Mouse (Mus musculus) midbrain, embryonic 13.5 days (tissue): ENCODE data around the gene L3mbtl1. TPM values are rescaled to one million over a fixed set of nuclear protein-coding genes. Genes with fewer than 3 reads are reported as not detected.

Experiments used
- ATAC-seq: fragments of 200-750 bp; cut with Nextera tagmentation; 2 replicates; pipeline ENCODE4 v1.8.0; 2017; ENCODE audit warnings: mild to moderate bottlenecking, moderate TSS enrichment, moderate library complexity
- H3K27ac ChIP-seq: fragments of 300-500 bp; sonication (generic); 2 replicates; pipeline ENCODE4 v1.5.1; 2015; ENCODE audit warnings: inconsistent platforms, mild to moderate bottlenecking, moderate library complexity
- H3K27me3 ChIP-seq: fragments of 300-500 bp; sonication (generic); 2 replicates; pipeline ENCODE4 v1.6.1; 2015; ENCODE audit warnings: mild to moderate bottlenecking, inconsistent platforms
- H3K36me3 ChIP-seq: fragments of 300-500 bp; sonication (generic); 2 replicates; pipeline ENCODE4 v1.6.1; 2015; ENCODE audit warnings: mild to moderate bottlenecking, inconsistent platforms
- H3K4me1 ChIP-seq: fragments of 300-500 bp; sonication (generic); replicated peaks from 2 replicates; pipeline ENCODE4 v1.6.1; 2015; ENCODE audit warnings: inconsistent platforms
- H3K4me2 ChIP-seq: fragments of 300-500 bp; sonication (generic); replicated peaks from 2 replicates; pipeline ENCODE4 v1.6.1; 2015; ENCODE audit warnings: moderate library complexity, mild to moderate bottlenecking, inconsistent platforms
- H3K4me3 ChIP-seq: fragments of 300-500 bp; sonication (generic); replicated peaks from 2 replicates; pipeline ENCODE4 v1.5.1; 2015; ENCODE audit warnings: mild to moderate bottlenecking, inconsistent platforms
- H3K9ac ChIP-seq: fragments of 300-500 bp; sonication (generic); replicated peaks from 2 replicates; pipeline ENCODE4 v1.6.1; 2015; ENCODE audit warnings: mild to moderate bottlenecking, inconsistent platforms
- H3K9me3 ChIP-seq: fragments of 300-500 bp; sonication (generic); 2 replicates; pipeline ENCODE4 v1.6.1; 2016; ENCODE audit warnings: mild to moderate bottlenecking, inconsistent platforms
- WGBS: fragments of 180-500 bp; shearing (Covaris S2); methylation state at CpG from one replicate; pipeline ENCODE4 v1.1.7; 2015; 5-methylcytosine and 5-hydroxymethylcytosine counted together
- polyA plus RNA-seq: library from polyadenylated mRNA; unstranded; fragments of >200 nt; fragmentation: Nextera tagmentation; extraction: Ambion mirVana; gene quantifications from 2 replicates; pipeline ENCODE4 v1.2.1, GENCODE M21; 2015

The L3mbtl1 gene
- polyA plus RNA-seq, 1 experiment from 2014 or later = 0.39 TPM

- H3K4me2 ChIP-seq = no peak overlapping the region
- H3K9ac ChIP-seq = no peak overlapping the region
- no peak overlapping the region for H3K4me3 ChIP-seq
- H3K36me3 ChIP-seq = no peaks in the 10 kb centered on the region
- 83% methylated on average over 4 of the region's 4 CpGs for WGBS
- no peak for ATAC-seq
- H3K27me3 ChIP-seq = no peaks in the 10 kb centered on the region
- H3K27ac ChIP-seq = no peak overlapping the region
- H3K9me3 ChIP-seq = no peaks in the 10 kb centered on the region
- peaks cover 23% of the 10 kb centered on the region for H3K4me1 ChIP-seq
These were observed 32.7 kb downstream of the L3mbtl1 start for GRCm38 (mm10) chr2:162976001-162976400.

- no peaks in the 10 kb centered on the region for H3K4me1 ChIP-seq
- no peak for ATAC-seq
- no peaks in the 10 kb centered on the region for H3K36me3 ChIP-seq
- H3K9me3 ChIP-seq = no peaks in the 10 kb centered on the region
- no peak overlapping the region for H3K4me2 ChIP-seq
- no peak overlapping the region for H3K9ac ChIP-seq
- WGBS = 86% methylated on average over 6 of the region's 6 CpGs
- no peaks in the 10 kb centered on the region; the same call in 1 of the 2 replicates for H3K27me3 ChIP-seq
- H3K27ac ChIP-seq = no peak overlapping the region
- H3K4me3 ChIP-seq = no peak overlapping the region
These were observed 41.1 kb downstream of the L3mbtl1 start for GRCm38 (mm10) chr2:162984381-162984780.

- Histone ChIP-seq H3K27me3 (no peaks in the 10 kb centered on the region; the same call in 1 of the 2 replicates), H3K36me3 (no peaks in the 10 kb centered on the region), H3K4me2 (no peak overlapping the region), H3K9ac (no peak overlapping the region), H3K9me3 (no peaks in the 10 kb centered on the region), H3K4me3 (no peak overlapping the region), H3K27ac (no peak overlapping the region), H3K4me1 (no peaks in the 10 kb centered on the region)
- ATAC-seq = no peak
- 55% methylated on average over 3 of the region's 3 CpGs for WGBS
These were observed 42.7 kb downstream of the L3mbtl1 start for GRCm38 (mm10) chr2:162985923-162986322.

GRCm38 (mm10) chr2:162986764-162987163, 43.5 kb downstream of the L3mbtl1 start:
- H3K36me3 ChIP-seq = no peaks in the 10 kb centered on the region
- H3K27me3 ChIP-seq = no peaks in the 10 kb centered on the region; the same call in 1 of the 2 replicates
- H3K27ac ChIP-seq = no peak overlapping the region
- no peaks in the 10 kb centered on the region for H3K9me3 ChIP-seq
- ATAC-seq = no peak
- no peak overlapping the region for H3K4me2 ChIP-seq
- H3K4me3 ChIP-seq = no peak overlapping the region
- H3K4me1 ChIP-seq = no peaks in the 10 kb centered on the region
- WGBS = 90% methylated on average over 3 of the region's 3 CpGs
- H3K9ac ChIP-seq = no peak overlapping the region

- ATAC-seq = no peak
- Histone ChIP-seq H3K27me3 (no peaks in the 10 kb centered on the region; the same call in 1 of the 2 replicates), H3K4me3 (no peak within 1 kb of the TSS), H3K9me3 (no peaks in the 10 kb centered on the region), H3K36me3 (no peaks in the 10 kb centered on the region), H3K4me2 (no peak within 1 kb of the TSS), H3K4me1 (no peaks in the 10 kb centered on the region), H3K27ac (no peak within 1 kb of the TSS), H3K9ac (no peak within 1 kb of the TSS)
- 72% methylated on average over 8 of the region's 8 CpGs for WGBS
These were observed 43.9 kb downstream of the L3mbtl1 start, which contains the start of gene Sgk2 for GRCm38 (mm10) chr2:162987218-162987617. Gene Sgk2, plus strand, starts transcription at chr2:162987330.

GRCm38 (mm10) chr2:162988235-162988634, 45.0 kb downstream of the L3mbtl1 start:
- WGBS = 89% methylated on average over 4 of the region's 4 CpGs
- Histone ChIP-seq H3K4me1 (no peaks in the 10 kb centered on the region), H3K36me3 (no peaks in the 10 kb centered on the region), H3K4me3 (no peak overlapping the region), H3K27ac (no peak overlapping the region), H3K9ac (no peak overlapping the region), H3K4me2 (no peak overlapping the region), H3K9me3 (no peaks in the 10 kb centered on the region), H3K27me3 (no peaks in the 10 kb centered on the region; the same call in 1 of the 2 replicates)
- no peak for ATAC-seq

GRCm38 (mm10) chr2:162991394-162992083, 48.3 kb downstream of the L3mbtl1 start:
- Histone ChIP-seq H3K4me2 (no peak overlapping the region), H3K9me3 (no peaks in the 10 kb centered on the region), H3K27me3 (no peaks in the 10 kb centered on the region; the same call in 1 of the 2 replicates), H3K27ac (no peak overlapping the region), H3K4me3 (no peak overlapping the region), H3K4me1 (no peaks in the 10 kb centered on the region), H3K9ac (no peak overlapping the region), H3K36me3 (no peaks in the 10 kb centered on the region)
- WGBS = 28% methylated on average over 6 of the region's 6 CpGs
- ATAC-seq = no peak

GRCm38 (mm10) chr2:162992084-162992437, 48.8 kb downstream of the L3mbtl1 start:
- H3K4me2 ChIP-seq = no peak overlapping the region
- no peak overlapping the region for H3K27ac ChIP-seq
- no peaks in the 10 kb centered on the region; the same call in 1 of the 2 replicates for H3K27me3 ChIP-seq
- no peak overlapping the region for H3K9ac ChIP-seq
- H3K4me3 ChIP-seq = no peak overlapping the region
- no peaks in the 10 kb centered on the region for H3K4me1 ChIP-seq
- H3K36me3 ChIP-seq = no peaks in the 10 kb centered on the region
- ATAC-seq = no peak
- no peaks in the 10 kb centered on the region for H3K9me3 ChIP-seq

- Histone ChIP-seq H3K4me3 (no peak overlapping the region), H3K4me2 (no peak overlapping the region), H3K9ac (no peak overlapping the region), H3K36me3 (no peaks in the 10 kb centered on the region), H3K27me3 (no peaks in the 10 kb centered on the region; the same call in 1 of the 2 replicates), H3K4me1 (peaks cover 4% of the 10 kb centered on the region; the same call in 1 of the 2 replicates), H3K9me3 (no peaks in the 10 kb centered on the region), H3K27ac (no peak overlapping the region)
- ATAC-seq = no peak
- WGBS = 79% methylated on average over 9 of the region's 9 CpGs
These were observed 50.8 kb downstream of the L3mbtl1 start for GRCm38 (mm10) chr2:162993881-162994616.

- Histone ChIP-seq H3K27me3 (0 out of 2 replicates have a peak, but pooled peaks cover 5% of the 10 kb centered on the region), H3K4me3 (peak overlapping the region; percentile 5; the same call in 1 of the 2 replicates), H3K9ac (no peak overlapping the region), H3K27ac (no peak overlapping the region), H3K36me3 (no peaks in the 10 kb centered on the region), H3K4me2 (peak overlapping the region; percentile 41), H3K9me3 (no peaks in the 10 kb centered on the region), H3K4me1 (peaks cover 5% of the 10 kb centered on the region; the same call in 1 of the 2 replicates)
- WGBS = 33% methylated on average over 18 of the region's 18 CpGs
- peak; percentile 78 for ATAC-seq
These were observed 55.4 kb downstream of the L3mbtl1 start for GRCm38 (mm10) chr2:162998528-162999230.

- WGBS = 37% methylated on average over 3 of the region's 3 CpGs
- Histone ChIP-seq H3K4me3 (no peak overlapping the region), H3K27me3 (0 out of 2 replicates have a peak, but pooled peaks cover 5% of the 10 kb centered on the region), H3K4me1 (peaks cover 5% of the 10 kb centered on the region; the same call in 1 of the 2 replicates), H3K9ac (no peak overlapping the region), H3K4me2 (no peak overlapping the region), H3K9me3 (no peaks in the 10 kb centered on the region), H3K36me3 (no peaks in the 10 kb centered on the region), H3K27ac (no peak overlapping the region)
- ATAC-seq = no peak
These were observed 56.5 kb downstream of the L3mbtl1 start for GRCm38 (mm10) chr2:162999744-163000143.

- Histone ChIP-seq H3K9me3 (no peaks in the 10 kb centered on the region), H3K4me3 (no peak overlapping the region)
- no peak for ATAC-seq
These were observed 57.8 kb downstream of the L3mbtl1 start for GRCm38 (mm10) chr2:163001071-163001470.

More at GRCm38 (mm10) chr2:163001071-163001470, 57.8 kb downstream of the L3mbtl1 start:
- Histone ChIP-seq H3K27me3 (0 out of 2 replicates have a peak, but pooled peaks cover 5% of the 10 kb centered on the region), H3K9ac (no peak overlapping the region), H3K36me3 (no peaks in the 10 kb centered on the region), H3K27ac (no peak overlapping the region), H3K4me1 (peaks cover 5% of the 10 kb centered on the region; the same call in 1 of the 2 replicates), H3K4me2 (no peak overlapping the region)
- WGBS = 89% methylated on average over 1 of the region's 1 CpGs
